7 mouse cellular contexts compared by ENCODE assay signal in the genomic region with DNA sequence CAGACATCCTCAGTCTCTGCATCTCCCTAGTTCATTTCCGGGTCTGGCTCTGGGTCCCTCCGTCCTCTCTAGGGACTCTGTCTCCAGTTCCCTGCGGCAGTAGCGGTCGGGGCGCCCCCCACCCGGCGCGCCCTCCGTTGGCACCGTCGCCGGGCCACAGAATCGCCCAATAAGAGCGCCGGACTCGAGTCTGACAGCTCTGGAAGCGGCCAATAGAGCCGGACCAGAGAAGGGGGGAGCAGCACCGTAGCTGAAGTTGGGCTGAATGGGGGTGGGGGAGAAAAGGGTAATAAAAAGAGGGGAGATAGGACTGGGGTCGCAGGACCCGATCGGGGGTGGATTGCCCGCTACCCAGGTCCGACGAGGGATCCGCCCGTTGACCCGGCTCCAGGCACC. TPM values are rescaled to one million over a fixed set of nuclear protein-coding genes. Genes with fewer than 3 reads are reported as not detected.
DNase-seq lines count a peak whose midpoint lies in the region; ATAC-seq lines count a peak whose summit lies in the region.

No protein-coding gene starts in this region.

- under 1% methylated on average over 29 of the region's 29 CpGs for WGBS in embryonic facial prominence, embryonic 15.5 days
- under 1% methylated on average over 29 of the region's 29 CpGs for WGBS in hindbrain, embryonic 10.5 days
- WGBS in midbrain, embryonic 14.5 days = under 1% methylated on average over 29 of the region's 29 CpGs

- DNase-seq in Muller cell, postnatal 12 days (ENCODE audit: inconsistent ontology term) = peak; percentile 41
- DNase-seq in brain, adult 2 months (ENCODE audit: low read depth, low spot score) = peak; percentile 88
- DNase-seq in hindbrain, embryonic 10.5 days (ENCODE audit: low spot score) = peak; percentile 64
- DNase-seq in left cerebral cortex, postnatal 4 days = peak; percentile 68
- DNase-seq in midbrain, embryonic 14.5 days = peak; percentile 88

- H3K4me2 ChIP-seq in embryonic facial prominence, embryonic 15.5 days (replicated peaks) = peak overlapping the region; percentile 96
- H3K4me2 ChIP-seq in midbrain, embryonic 14.5 days (ENCODE audit: low read length) = peak overlapping the region; percentile 79

- H3K9me3 ChIP-seq in embryonic facial prominence, embryonic 15.5 days (replicated peaks) = no peaks in the 10 kb centered on the region
- H3K9me3 ChIP-seq in hindbrain, embryonic 10.5 days = no peaks in the 10 kb centered on the region
- H3K9me3 ChIP-seq in midbrain, embryonic 14.5 days (ENCODE audit: control insufficient read depth, low read length) = no peaks in the 10 kb centered on the region

- peak overlapping the region; percentile 50 for H3K9ac ChIP-seq in embryonic facial prominence, embryonic 15.5 days
- peak overlapping the region; percentile 87 for H3K9ac ChIP-seq in midbrain, embryonic 14.5 days (replicated peaks; ENCODE audit: low read length)

- peaks cover 68% of the 10 kb centered on the region for H3K27me3 ChIP-seq in embryonic facial prominence, embryonic 15.5 days
- peaks cover 89% of the 10 kb centered on the region for H3K27me3 ChIP-seq in hindbrain, embryonic 10.5 days (ENCODE audit: insufficient read depth, poor library complexity, severe bottlenecking)
- H3K27me3 ChIP-seq in midbrain, embryonic 14.5 days (ENCODE audit: control insufficient read depth, insufficient read depth, low read length) = peaks cover 33% of the 10 kb centered on the region

- intact Hi-C loops in left cerebral cortex, postnatal 4 days (cut with DNase I) = loop anchor here (2.0 kb wide), 1 partner anchor 117 kb away; no protein-coding TSS in a partner anchor

- peak overlapping the region; percentile 69; the same call in 1 of the 2 replicates for H3K27ac ChIP-seq in embryonic facial prominence, embryonic 15.5 days (replicated peaks)
- peak overlapping the region; percentile 86 for H3K27ac ChIP-seq in hindbrain, embryonic 10.5 days
- H3K27ac ChIP-seq in midbrain, embryonic 14.5 days (replicated peaks; ENCODE audit: low read depth, low read length) = peak overlapping the region; percentile 90

- no peaks in the 10 kb centered on the region for H3K36me3 ChIP-seq in embryonic facial prominence, embryonic 15.5 days
- no peaks in the 10 kb centered on the region for H3K36me3 ChIP-seq in hindbrain, embryonic 10.5 days
- no peaks in the 10 kb centered on the region for H3K36me3 ChIP-seq in midbrain, embryonic 14.5 days (ENCODE audit: control insufficient read depth, insufficient read depth, low read length)

- peak; percentile 53 for ATAC-seq in embryonic facial prominence, embryonic 15.5 days (ENCODE audit: insufficient number of reproducible peaks, low FRiP score, low TSS enrichment, low read depth)
- peak; percentile 77 for ATAC-seq in midbrain, embryonic 14.5 days (ENCODE audit: low FRiP score, low TSS enrichment)
- no peak for ATAC-seq in activated CD4-positive, CD25-positive, alpha-beta regulatory T cell, adult 4 months

- H3K4me1 ChIP-seq in embryonic facial prominence, embryonic 15.5 days = peaks cover 38% of the 10 kb centered on the region
- H3K4me1 ChIP-seq in hindbrain, embryonic 10.5 days (replicated peaks) = peaks cover 47% of the 10 kb centered on the region
- peaks cover 46% of the 10 kb centered on the region for H3K4me1 ChIP-seq in midbrain, embryonic 14.5 days (ENCODE audit: control insufficient read depth, insufficient read depth, low read length)

- peak overlapping the region; percentile 72 for H3K4me3 ChIP-seq in embryonic facial prominence, embryonic 15.5 days (replicated peaks)
- H3K4me3 ChIP-seq in hindbrain, embryonic 10.5 days = peak overlapping the region; percentile 77
- H3K4me3 ChIP-seq in midbrain, embryonic 14.5 days (replicated peaks; ENCODE audit: low read depth, low read length) = peak overlapping the region; percentile 81

RNA-seq across cellular contexts. Expression of gene Adcy5, which starts 0.4 kb away (rescaled TPM):
- 3.0 and 3.3 TPM in 2 replicates for polyA plus RNA-seq in embryonic facial prominence, embryonic 15.5 days (2015; fragmentation: Nextera tagmentation; extraction: Ambion mirVana)
- polyA plus RNA-seq in hindbrain, embryonic 10.5 days (2016; fragmentation: Nextera tagmentation; extraction: Ambion mirVana) = 0.80 and 1.9 TPM in 2 replicates
- total RNA-seq in left cerebral cortex, postnatal 4 days (2021) = 10 to 100 TPM; 82.1 to 83.3 TPM
- 8.4 and 8.7 TPM in 2 replicates for polyA plus RNA-seq in midbrain, embryonic 14.5 days (2014; fragmentation: Nextera tagmentation; extraction: Ambion mirVana)
- polyA plus RNA-seq in activated CD4-positive, CD25-positive, alpha-beta regulatory T cell, adult 4 months (2017; shearing (Covaris generic)) = under 1 TPM; 0.19 to 0.22 TPM
